Mouse (Mus musculus): ENCODE measurements around the gene Rad21l.
A peak's percentile ranks its signal among the peaks of the same experiment; 100 is the strongest.

Rad21l gene

DNA sequence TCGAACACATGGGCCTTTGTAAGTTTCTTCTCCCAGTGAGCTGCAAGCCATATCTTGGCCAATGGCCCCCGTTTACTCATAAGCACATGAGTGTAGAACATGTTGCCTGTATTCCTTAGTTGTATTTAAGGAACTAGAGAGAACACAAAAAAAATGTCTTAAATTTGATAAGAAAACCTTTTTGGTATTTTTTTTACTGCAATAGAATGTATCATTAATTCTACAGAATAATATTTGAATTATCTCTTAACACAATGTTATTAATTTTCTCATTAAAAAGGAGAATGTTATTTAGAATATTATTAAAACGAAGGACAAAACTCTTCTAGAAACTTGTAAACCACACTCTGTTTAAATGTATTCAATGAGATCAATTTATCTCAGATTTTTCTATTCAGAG lies at the start of gene Rad21l:
Gene Rad21l, minus strand, starts transcription at position 101 of the 400 bp plus-strand sequence.
- no peak for DNase-seq (ENCODE audit: extremely low spot score, low read depth, low spot score)

DNA sequence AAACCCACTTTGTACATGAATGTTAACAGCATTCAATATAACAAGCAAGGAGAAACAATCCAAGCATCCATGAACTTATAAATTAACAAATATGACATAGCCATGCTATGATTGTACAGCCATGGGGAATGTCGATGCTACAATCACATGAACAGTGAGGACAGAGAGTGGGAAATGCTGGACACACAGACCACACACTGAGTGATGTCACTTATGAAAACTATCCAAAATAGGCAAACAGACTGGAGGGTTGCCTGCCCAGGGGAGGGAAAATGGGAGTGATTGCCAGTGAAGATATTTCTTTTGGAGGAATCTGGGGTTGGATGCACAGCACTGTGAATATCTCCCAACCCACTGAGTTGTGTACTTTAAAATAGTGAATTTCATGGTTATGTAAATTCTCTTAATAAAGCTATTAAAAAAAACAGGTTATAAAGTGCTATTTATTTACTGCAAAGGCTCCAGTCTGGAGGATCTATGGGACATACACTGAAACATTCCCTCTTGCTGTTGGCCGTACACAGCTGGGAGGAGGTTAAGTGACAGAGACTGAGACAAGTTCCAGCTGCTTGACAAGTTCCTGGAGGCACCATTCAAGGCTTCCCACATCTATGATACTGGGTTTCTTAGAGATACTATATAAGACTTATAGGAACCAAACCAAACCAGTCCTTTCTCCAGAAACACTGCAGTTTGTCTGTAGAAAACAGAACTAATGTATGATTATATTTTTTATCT lies 48.2 kb upstream of the Rad21l start:
- no peak for DNase-seq (ENCODE audit: extremely low spot score, low read depth, low spot score)

DNA sequence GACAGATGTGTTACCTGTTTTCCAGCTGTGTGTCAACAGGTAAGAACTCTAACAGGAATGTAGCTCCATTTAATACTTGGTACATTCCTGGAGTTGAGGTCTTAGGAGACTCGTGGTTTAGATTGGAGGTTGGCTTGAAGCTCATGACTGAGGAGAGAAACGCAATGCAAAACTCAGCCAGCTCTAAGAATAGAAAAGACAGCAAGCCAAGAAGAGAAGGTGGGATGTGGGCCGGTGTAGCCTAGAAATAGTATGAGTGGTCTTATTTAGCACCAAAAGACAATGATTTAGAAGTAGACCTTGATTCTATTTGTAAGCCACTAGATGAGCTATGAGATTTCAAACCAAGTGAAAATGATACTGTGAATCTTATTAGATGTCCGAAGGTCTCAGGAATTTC lies 47.2 kb upstream of the Rad21l start:
- no peak for DNase-seq (ENCODE audit: extremely low spot score, low read depth, low spot score)

DNA sequence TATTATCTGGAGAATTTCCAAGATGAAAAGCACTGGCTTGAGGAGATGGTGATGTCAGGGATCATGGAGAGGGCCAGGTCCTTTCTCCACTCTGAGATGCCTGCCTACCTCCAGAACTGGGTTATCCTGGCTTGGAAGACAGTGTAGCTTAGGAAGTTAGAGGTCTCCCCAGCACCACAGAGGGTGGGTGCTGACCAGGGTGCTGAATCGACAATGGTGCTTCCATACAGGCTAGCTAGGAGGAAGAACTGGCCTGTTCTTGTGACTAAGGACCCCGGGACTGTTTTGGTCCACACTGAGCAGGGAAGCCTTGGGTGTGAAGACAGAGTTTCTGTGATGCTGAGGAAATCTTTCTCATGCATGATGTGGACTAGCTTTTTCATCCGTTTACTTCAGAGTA lies 44.3 kb upstream of the Rad21l start:
- DNase-seq (ENCODE audit: extremely low spot score, low read depth, low spot score): peak; percentile 24

GRCm38 (mm10) chr2:151702851-151703190 lies 34.5 kb upstream of the Rad21l start:
- no peak for DNase-seq (ENCODE audit: extremely low spot score, low read depth, low spot score)

GRCm38 (mm10) chr2:151702146-151702850 lies 34.0 kb upstream of the Rad21l start:
- no peak for DNase-seq (ENCODE audit: extremely low spot score, low read depth, low spot score)

DNA sequence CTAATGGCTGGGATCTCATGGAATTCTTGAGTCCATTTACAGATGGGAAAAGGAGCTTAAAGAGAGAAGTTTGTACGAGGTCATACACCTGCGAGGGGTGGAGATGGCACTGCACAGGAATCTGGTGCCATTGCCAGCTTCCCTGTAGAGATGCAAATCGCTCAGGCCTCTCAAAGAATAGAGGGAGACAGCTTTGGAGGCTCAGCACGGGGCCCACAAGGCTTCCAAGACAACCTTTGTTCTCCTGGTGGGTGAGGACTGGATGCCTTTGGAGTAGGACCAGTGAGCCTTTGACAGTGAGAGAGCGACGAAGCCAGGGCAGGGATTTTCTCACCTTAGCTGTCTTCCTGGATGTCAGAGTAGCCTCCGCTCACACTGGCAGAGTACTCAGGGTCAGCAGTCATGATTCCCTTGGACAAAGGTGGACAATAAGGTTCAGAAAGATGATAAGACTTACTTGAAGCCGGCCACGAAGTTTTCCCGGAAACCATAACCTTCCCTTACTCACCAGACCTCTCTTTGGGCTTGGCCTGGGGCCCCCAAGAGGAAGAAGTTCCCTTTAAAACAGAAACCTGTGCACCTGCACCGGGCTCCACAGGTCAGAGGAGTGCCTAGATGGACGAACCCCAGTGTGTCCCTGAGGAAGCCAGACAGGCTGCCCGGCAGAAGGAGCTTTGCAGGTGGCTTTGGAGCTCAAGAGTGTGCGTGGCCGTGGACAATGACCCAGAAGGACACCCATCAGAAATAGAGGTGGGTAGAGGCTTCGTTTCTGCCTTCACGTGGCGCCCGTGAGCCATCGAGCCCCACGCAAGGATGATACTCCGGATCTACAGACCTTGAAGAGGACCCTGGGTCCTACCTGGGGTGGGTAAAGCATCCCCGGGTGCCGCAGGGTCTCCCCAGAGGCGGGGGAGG lies 33.2 kb upstream of the Rad21l start, which contains the start of gene Tmem74b:
Gene Tmem74b, plus strand, starts transcription at position 778 of the 915 bp plus-strand sequence.
- DNase-seq (ENCODE audit: extremely low spot score, low read depth, low spot score): no peak

DNA sequence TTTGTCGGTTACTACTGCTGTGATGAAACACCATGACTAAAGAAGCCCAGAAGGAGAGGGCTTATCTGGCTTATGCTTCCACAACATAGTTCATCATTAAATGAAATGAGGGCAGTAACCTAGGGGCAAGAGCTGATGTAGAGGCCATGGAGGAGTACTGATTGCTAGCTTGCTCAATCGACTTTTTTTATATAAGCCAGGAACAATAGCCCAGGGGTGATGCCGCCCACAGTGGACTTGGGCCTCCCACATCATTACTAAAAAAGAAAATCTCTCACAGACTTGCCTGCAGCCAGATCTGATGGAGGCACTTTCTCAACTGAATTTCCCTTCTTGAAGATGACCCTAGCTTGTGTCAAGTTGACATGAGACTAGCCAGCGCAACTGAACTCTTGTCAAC lies 14.6 kb upstream of the Rad21l start:
- no peak for DNase-seq (ENCODE audit: extremely low spot score, low read depth, low spot score)

- no peak for DNase-seq (ENCODE audit: extremely low spot score, low read depth, low spot score)
Measured at GRCm38 (mm10) chr2:151682357-151682756, 14.0 kb upstream of the Rad21l start.

DNA sequence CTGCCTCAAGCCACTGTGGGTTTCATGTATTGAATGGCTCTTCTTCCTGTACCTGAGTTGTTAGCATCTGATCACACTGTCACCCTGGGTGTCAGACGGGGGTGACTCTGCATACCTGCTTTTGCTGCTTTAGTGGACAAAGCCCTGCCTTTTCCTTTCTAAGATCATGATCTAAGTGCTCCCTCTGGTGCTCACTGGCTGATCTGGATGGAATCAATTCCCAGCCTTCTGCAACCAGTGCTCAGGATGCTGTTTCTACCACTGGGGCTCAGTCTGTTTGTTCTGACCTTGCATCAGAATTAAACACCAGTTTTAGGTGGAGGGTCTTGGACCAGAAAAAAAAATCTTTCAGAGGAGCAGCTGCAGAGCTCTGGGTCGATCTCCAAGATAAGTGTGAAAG lies 7.9 kb upstream of the Rad21l start:
- DNase-seq (ENCODE audit: extremely low spot score, low read depth, low spot score): no peak

GRCm38 (mm10) chr2:151670968-151671329 lies 2.6 kb upstream of the Rad21l start:
- no peak for DNase-seq (ENCODE audit: extremely low spot score, low read depth, low spot score)

- DNase-seq (ENCODE audit: extremely low spot score, low read depth, low spot score): no peak
Measured at GRCm38 (mm10) chr2:151670026-151670967, 2.0 kb upstream of the Rad21l start.

DNA sequence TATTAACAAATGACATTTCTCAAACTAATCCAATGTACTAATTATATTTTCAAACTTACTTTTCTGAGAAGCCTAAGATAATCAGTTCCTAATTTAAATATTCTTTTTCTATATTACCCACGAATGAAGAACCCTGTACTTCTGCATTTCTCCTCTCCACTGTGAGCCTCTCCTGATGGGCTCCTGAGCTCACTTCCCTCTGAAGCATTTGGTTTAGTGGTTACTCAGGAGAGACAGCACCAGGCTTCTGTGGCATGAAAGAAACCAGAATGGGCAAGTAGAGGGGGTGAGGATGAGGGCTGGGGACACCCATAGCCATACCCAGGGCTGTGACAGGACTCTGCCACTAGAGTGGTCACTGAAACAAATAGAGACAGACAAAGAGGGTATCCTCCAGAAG lies 16.3 kb downstream of the Rad21l start:
- DNase-seq (ENCODE audit: extremely low spot score, low read depth, low spot score): no peak

- DNase-seq (ENCODE audit: extremely low spot score, low read depth, low spot score): no peak
Measured at GRCm38 (mm10) chr2:151636015-151636402, 32.3 kb downstream of the Rad21l start.

DNA sequence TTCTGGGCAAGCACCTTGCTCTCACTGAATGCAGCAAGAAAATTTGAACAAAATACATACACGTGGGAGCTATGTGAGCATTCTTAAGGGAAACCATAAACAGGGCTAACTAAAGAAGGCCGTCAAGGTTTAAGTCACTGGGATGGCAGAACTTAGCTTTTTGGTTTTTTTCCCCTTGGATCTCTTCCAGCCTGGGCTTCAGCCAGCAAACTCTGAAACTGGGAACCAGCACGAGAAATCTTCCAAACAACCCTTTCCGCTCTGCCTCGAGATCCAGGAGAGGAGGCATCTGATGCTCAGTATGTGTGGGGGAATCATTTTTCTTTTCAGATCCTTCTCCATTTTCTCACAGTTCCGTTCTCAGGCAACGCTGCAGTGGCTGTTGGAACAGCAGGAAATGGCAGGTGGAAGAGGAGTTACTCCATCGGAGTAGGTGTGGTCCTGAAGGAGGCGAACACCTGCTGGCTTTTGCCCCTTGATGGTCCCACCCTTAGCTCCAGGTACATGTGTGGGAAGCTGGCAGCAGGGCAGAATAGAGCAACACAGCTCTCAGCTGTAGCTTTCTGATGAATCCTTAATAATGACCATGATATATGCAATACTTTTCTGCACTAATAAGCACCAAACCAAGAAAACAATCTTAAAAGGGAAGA lies 32.8 kb downstream of the Rad21l start:
- DNase-seq (ENCODE audit: extremely low spot score, low read depth, low spot score): no peak

DNA sequence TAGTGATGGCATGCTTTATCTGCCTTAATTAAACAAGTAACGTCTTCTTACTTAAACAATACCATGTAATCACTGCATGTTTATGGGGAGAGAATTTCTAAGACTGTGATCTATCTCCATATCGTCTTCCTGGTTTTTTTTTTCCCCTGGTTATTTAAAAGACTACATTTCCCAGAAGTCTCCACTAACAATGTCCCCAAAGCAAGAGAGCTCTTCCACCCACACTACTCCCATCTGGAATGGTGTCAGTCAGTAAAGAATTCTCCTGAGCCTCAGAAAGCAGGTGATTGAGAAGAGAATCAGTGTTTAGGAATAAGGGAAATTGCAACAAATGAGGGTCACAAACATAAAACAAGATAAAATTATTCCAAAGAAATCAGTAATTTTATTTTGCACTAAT lies 33.4 kb downstream of the Rad21l start:
- no peak for DNase-seq (ENCODE audit: extremely low spot score, low read depth, low spot score)

DNA sequence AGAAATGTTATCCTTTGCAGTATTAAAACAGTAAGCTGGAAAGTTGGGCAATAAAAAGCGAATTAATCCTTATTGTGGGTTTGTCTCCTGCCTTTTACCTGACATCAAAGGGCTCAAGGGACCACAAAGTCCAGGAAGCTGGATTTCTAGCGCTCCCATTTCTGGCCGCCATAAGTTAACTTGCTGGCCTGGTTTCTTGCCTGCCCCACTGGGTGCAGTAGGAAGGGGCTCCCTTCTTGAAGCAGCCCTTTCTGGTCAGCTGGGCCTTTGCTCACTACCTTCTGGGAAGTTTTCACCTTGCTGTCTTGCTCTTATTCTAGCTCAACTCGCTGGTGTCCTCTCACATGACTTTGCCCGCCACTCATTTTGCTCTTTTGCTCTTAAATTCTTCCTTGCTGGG lies 35.4 kb downstream of the Rad21l start:
- DNase-seq (ENCODE audit: extremely low spot score, low read depth, low spot score): no peak

DNA sequence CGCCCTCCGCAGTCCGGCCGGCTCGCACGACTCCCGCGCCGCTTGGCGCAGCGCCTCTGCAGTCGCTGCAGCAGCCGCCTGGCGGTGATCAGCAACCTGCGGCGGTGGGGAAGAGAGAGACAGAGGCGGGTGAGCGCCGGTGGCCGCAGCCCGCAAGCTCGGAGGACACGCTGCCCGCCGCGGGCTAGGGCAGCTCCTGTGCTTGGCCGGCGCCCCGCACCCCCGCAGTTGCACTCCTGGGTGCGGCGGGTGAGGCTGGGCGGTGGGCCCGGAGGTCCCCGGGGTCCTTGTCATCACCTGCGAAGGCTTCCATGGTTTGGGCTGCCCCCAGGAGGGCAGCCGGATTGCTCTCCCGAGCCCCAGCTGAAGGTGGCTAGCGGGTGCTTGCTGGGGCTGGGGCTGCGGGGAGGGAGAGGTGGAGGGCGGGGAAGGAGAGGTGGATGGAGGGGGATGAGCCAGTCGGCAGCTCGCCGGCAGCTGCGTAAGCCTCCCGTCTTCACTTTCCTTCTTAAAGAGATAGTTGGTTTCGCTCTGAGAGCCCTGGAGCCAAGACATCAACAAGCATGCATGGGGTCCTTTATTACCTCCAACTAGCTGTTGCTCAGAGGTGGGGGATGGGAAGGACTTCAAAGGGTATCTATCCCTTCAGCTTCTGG lies 36.0 kb downstream of the Rad21l start, which contains the start of gene Snph:
Gene Snph, minus strand, starts transcription at position 435 of the 656 bp plus-strand sequence.
- DNase-seq (ENCODE audit: extremely low spot score, low read depth, low spot score): no peak

DNA sequence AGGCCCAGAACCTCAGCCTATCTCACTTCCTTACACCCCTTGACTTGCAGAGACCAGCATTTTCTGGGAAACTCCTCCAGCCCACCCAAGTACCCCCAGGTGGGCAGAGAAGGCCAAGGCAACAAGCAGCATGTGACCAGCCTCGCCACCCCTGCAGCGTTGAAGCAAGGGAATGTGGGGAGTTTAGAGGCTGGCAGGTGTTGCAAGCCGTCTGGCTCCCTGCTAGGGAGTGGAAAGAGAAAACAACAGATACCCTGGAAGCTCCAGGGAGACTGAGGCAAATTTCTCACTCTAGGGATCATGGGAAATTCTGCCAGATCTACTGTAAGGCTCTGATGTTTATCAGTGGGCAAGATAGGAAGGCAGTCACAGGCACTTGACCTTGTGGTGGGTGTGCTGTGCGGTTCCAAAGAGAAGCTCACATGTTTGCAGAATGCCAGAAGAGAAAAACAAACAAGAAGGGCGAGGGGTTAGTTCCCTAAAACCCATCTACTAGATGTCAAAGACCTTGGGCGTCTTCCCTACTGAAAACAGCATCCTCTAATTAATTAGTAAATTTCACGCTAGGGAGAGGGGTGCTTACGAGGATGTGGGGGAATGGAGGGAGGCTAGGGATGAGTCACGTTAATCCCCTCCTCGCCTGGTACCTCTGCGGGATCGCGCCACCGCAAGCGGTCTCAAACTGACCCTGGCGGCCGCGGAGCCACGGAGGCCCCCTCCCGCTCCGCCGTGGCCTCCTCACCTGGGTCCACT lies 36.8 kb downstream of the Rad21l start:
- no peak for DNase-seq (ENCODE audit: extremely low spot score, low read depth, low spot score)

Measured in hindlimb bud, embryonic 11.5 days (tissue).